Mouse (Mus musculus): ENCODE results near the gene Csnk1d. TPM values are rescaled to one million over a fixed set of nuclear protein-coding genes. Genes with fewer than 3 reads are reported as not detected.

Gene Csnk1d
- polyA plus RNA-seq, 1 experiment from 2014 or later = 130 TPM

DNA sequence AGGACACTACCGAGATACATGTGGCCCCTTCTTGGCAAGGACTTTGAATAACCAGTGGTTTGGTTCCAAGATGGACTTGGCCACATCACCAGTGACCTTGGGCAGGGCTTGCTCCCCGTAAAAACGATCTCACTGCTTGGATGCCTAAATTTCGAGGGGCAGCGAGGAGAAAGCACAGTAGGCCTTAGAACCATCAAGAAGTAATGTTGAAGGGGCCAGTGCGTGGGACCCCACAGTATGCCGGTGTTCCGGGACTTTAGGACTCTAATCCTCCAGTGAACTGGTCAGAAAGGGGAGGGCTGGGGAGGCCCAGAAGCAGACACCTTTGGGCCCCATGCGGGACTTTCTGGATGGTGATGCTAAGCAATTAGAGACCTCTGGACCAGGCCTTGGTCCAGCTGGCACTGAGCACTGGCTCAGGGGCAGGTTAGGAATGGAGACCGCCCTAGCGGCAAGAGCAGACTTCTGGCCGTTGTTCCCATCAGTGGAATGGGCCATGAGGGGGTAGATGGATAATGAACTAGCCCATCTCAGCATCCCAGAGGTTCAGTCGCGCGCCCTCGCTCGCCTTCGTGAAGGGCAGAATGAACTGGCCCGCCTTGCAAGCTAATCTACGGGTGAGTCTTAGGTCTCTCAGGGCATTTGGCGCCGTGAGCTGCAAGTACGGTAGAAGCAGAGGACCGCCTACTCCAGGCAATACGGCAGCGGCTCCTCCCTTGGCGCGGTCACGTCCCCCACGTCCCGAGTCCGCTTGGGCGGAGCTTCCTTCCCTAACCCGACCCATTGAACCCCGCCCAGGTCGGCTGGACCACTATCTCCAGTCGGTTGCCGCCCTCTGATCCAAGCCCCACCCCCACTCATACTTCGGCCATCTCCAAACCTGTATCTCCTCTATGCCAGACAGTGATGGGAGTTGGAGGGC is 40.6 kb downstream of the Csnk1d start:
- Histone ChIP-seq H3K27me3 (replicated peaks) (peaks cover 35% of the 10 kb centered on the region), H3K9ac (replicated peaks) (peak overlapping the region; percentile 20), H3K4me3 (replicated peaks) (peak overlapping the region; percentile 45), H3K4me1 (peaks cover 39% of the 10 kb centered on the region), H3K4me2 (peak overlapping the region; percentile 72), H3K9me3 (replicated peaks) (no peaks in the 10 kb centered on the region), H3K27ac (replicated peaks) (no peak overlapping the region), H3K36me3 (peaks cover under 1% of the 10 kb centered on the region; the same call in 1 of the 2 replicates)
- WGBS = 3% methylated on average over 39 of the region's 39 CpGs
- peak; percentile 72; the same call in 1 of the 2 replicates for ATAC-seq (ENCODE audit: low FRiP score)

DNA sequence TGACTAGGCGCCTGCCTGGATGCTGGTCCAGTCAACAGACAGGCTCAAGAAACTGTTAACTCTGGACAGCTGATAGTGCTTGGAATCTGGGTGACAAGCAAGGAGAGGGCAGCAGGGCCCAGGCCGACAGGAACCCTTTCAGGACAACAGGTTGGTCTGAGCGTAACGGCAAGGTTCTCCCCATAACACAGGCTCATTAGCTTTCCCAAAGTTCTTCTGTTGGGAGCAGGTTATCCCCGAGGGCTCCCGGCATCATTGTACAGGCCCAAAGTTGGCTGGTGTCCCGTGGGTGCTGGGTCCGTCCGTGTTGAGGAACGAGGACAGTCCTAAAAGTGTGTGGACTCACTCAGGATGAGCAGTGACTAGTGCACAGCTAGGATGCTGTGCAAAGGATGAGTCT is 41.3 kb downstream of the Csnk1d start:
- Histone ChIP-seq H3K4me2 (peak overlapping the region; percentile 72), H3K36me3 (no peaks in the 10 kb centered on the region), H3K4me1 (peaks cover 39% of the 10 kb centered on the region), H3K27ac (replicated peaks) (no peak overlapping the region), H3K27me3 (replicated peaks) (peaks cover 35% of the 10 kb centered on the region), H3K9me3 (replicated peaks) (no peaks in the 10 kb centered on the region), H3K9ac (replicated peaks) (no peak overlapping the region), H3K4me3 (replicated peaks) (peak overlapping the region; percentile 45)
- 13% methylated on average over 10 of the region's 10 CpGs for WGBS
- no peak for ATAC-seq (ENCODE audit: low FRiP score)

DNA sequence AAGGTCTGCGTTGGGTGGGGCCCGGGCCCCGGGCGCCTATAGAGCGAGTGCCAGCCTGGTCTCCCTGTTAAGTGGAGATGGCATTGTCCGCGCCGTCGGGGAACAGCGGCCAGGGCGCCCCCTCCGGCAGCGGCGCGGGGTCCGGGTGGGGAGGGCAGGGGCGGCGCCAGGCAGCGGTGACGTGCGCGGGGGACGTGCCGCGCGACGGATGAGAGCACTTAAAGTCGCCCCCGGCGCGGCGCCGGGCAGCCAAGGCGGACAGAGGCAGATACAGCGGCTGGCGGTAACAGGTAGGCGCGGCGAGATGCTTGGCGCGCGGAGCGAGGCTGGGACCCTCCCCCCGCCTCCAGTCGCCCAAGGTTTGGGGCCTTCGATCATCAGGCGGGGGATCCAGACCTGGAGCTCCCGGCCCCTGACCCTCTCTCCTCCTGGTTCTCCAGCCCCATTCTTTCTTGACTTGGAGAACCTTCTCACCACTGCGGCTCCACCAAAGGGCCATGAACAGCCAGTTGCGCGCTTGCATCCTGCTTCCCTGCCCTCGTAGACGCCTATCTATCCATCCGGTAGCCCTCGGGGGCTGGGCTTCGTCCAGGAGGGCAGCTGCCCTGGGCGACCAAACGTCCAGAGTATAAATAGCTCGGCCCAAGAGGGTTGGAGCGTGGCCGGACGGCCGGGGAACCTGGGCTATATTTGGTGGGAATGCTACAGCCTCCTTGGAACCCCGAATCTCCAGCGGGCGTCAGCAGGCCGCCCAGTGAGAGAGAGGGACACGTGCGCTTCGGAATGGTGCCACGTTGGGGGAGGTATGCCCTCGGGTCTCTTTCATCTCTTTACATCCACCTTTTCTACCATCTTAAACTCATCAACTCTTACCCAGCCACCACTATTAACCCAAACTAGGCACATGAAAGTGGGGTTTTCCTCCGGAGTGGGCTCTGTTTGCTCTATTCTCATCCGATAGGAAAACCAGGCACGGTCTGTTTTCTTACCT is 42.0 kb downstream of the Csnk1d start:
- H3K27me3 ChIP-seq (replicated peaks) = peaks cover 35% of the 10 kb centered on the region
- no peak overlapping the region for H3K27ac ChIP-seq (replicated peaks)
- H3K9ac ChIP-seq (replicated peaks) = peak overlapping the region; percentile 29
- no peaks in the 10 kb centered on the region for H3K9me3 ChIP-seq (replicated peaks)
- H3K4me2 ChIP-seq = peak overlapping the region; percentile 72
- peak overlapping the region; percentile 45 for H3K4me3 ChIP-seq (replicated peaks)
- no peaks in the 10 kb centered on the region for H3K36me3 ChIP-seq
- WGBS = 1% methylated on average over 75 of the region's 75 CpGs
- no peak for ATAC-seq (ENCODE audit: low FRiP score)
- H3K4me1 ChIP-seq = peaks cover 39% of the 10 kb centered on the region

DNA sequence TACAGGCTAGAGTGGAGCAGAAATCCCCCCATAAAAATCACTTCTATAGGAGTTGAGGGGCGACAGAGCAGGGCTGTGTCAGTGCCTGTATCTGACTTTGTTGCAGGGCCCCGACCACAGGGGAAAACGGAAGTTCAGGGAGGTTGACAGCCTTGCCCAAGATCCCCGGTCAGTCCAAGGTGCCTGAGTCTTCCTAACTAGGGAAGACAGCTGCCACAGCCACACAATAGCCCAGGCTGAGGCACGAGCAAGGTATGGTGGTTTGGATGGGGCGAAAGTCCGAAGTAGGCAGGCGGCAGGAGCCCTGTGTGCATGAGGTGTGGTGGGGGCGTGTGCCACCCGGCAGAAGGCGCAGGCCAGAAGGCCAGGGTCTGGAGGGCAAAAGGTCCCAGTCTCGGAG is 42.8 kb downstream of the Csnk1d start, which contains the start of gene Slc16a3:
Gene Slc16a3 (plus strand): TSS at position 153 of the 400 bp plus-strand sequence.
- H3K27me3 ChIP-seq (replicated peaks) = peaks cover 35% of the 10 kb centered on the region
- H3K36me3 ChIP-seq = no peaks in the 10 kb centered on the region
- H3K4me3 ChIP-seq (replicated peaks) = peak within 1 kb of the TSS; percentile 45
- H3K4me2 ChIP-seq = peak within 1 kb of the TSS; percentile 72
- ATAC-seq (ENCODE audit: low FRiP score) = no peak
- H3K9me3 ChIP-seq (replicated peaks) = no peaks in the 10 kb centered on the region
- WGBS = 31% methylated on average over 12 of the region's 12 CpGs
- H3K27ac ChIP-seq (replicated peaks) = no peak within 1 kb of the TSS
- H3K9ac ChIP-seq (replicated peaks) = peak within 1 kb of the TSS; percentile 29
- peaks cover 39% of the 10 kb centered on the region for H3K4me1 ChIP-seq

DNA sequence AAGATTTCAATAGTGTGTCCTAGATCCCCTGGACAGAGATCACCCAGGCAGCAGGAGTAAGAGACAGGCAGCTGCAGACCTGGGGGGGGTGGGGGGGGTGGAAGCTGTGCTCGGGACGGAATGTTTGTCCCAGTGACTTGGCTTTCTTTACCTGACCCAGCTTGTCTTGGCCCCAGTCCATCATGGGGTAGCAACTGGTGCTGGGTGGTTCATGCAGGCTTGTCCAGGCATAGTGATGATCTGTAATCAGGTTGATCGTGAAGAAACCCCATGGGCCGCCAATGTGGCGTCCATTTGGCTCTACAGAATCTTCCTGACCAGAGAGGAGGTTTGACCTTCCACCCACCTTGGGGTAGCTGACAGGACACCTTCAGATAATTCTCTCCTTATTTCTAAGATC is 45.2 kb downstream of the Csnk1d start:
- 95% methylated on average over 5 of the region's 5 CpGs for WGBS
- ATAC-seq (ENCODE audit: low FRiP score) = no peak
- Histone ChIP-seq H3K27ac (replicated peaks) (no peak overlapping the region), H3K4me2 (no peak overlapping the region), H3K27me3 (replicated peaks) (peaks cover 35% of the 10 kb centered on the region), H3K4me1 (peaks cover 26% of the 10 kb centered on the region), H3K9me3 (replicated peaks) (no peaks in the 10 kb centered on the region), H3K4me3 (replicated peaks) (no peak overlapping the region), H3K9ac (replicated peaks) (no peak overlapping the region), H3K36me3 (no peaks in the 10 kb centered on the region)

DNA sequence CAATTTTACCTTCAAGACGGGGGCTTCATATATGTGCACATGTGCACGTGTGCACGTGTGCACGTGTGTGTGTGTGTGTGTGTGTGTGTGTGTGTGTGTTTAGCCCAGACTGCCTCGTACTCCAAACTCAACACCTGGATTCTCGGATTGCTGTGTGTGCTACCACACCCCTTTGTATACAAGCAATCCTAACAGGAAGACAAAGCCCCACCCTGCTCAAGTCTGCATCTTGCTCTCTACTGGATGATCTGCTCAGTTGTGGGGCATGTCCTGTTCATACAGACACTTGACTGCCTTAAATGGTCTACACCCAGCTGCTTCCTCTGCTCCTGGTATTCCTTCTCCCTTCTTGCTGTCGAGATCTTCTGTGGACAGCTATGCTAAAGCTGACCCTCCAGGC is 45.9 kb downstream of the Csnk1d start:
- Histone ChIP-seq H3K36me3 (no peaks in the 10 kb centered on the region), H3K9ac (replicated peaks) (no peak overlapping the region), H3K9me3 (replicated peaks) (no peaks in the 10 kb centered on the region), H3K4me2 (no peak overlapping the region), H3K4me3 (replicated peaks) (no peak overlapping the region), H3K27ac (replicated peaks) (no peak overlapping the region), H3K27me3 (replicated peaks) (peaks cover 30% of the 10 kb centered on the region), H3K4me1 (peaks cover 20% of the 10 kb centered on the region)
- WGBS = 83% methylated on average over 7 of the region's 7 CpGs
- ATAC-seq (ENCODE audit: low FRiP score) = no peak

DNA sequence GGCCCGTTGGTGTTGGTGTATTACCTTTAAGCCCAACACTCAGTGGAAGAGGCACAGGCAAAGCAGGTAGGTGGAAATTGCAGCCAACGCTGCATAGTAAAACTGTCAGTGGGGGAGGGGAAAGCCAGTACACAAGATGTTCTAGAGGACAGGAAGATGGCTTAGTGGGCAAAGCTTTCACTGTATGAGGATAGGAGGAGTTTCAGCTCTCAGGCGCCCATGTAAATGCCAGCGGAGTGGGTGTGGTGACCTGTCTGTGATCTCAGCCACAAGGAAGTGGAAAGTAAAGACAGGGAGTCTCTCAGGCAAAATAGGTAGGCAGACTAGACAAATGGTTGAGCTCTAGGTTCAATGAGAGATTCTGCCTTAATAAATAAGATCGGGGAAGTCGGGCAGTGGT is 50.2 kb downstream of the Csnk1d start:
- Histone ChIP-seq H3K9ac (replicated peaks) (no peak overlapping the region), H3K4me2 (no peak overlapping the region), H3K36me3 (no peaks in the 10 kb centered on the region), H3K4me1 (no peaks in the 10 kb centered on the region), H3K27me3 (replicated peaks) (no peaks in the 10 kb centered on the region), H3K9me3 (replicated peaks) (no peaks in the 10 kb centered on the region), H3K4me3 (replicated peaks) (no peak overlapping the region), H3K27ac (replicated peaks) (no peak overlapping the region)
- ATAC-seq (ENCODE audit: low FRiP score) = no peak
- 93% methylated on average over 6 of the region's 6 CpGs for WGBS

DNA sequence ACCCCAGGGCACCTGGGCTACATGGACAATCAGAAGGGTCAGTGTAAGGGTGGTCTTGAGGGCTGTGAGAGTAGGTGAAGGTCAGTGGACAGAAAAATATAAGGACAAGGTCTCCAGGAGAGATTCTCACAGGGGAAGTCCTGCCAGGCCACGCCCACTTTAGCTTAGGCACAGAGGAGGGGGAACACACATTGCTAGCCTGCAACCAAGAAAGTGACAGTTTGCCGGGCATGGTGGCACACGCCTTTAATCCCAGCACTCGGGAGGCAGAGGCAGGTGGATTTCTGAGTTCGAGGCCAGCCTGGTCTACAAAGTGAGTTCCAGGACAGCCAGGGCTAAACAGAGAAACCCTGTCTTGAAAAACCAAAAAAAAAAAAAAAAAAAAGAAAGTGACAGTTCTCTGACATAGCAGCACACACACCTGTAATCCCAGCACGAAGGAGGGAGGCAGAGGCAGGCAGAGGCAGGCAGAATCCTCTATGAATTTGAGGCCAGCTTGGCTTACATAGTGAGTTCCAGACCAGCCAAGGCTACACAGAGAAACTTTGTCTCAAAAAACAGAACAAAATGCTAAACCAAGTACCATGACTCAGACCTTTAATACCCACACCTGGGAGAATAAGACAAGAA is 51.3 kb downstream of the Csnk1d start:
- Histone ChIP-seq H3K9ac (replicated peaks) (no peak overlapping the region), H3K4me3 (replicated peaks) (no peak overlapping the region), H3K4me2 (no peak overlapping the region), H3K27me3 (replicated peaks) (no peaks in the 10 kb centered on the region), H3K4me1 (no peaks in the 10 kb centered on the region), H3K9me3 (replicated peaks) (no peaks in the 10 kb centered on the region), H3K27ac (replicated peaks) (no peak overlapping the region), H3K36me3 (no peaks in the 10 kb centered on the region)
- WGBS = 54% methylated on average over 6 of the region's 6 CpGs
- ATAC-seq (ENCODE audit: low FRiP score) = no peak

DNA sequence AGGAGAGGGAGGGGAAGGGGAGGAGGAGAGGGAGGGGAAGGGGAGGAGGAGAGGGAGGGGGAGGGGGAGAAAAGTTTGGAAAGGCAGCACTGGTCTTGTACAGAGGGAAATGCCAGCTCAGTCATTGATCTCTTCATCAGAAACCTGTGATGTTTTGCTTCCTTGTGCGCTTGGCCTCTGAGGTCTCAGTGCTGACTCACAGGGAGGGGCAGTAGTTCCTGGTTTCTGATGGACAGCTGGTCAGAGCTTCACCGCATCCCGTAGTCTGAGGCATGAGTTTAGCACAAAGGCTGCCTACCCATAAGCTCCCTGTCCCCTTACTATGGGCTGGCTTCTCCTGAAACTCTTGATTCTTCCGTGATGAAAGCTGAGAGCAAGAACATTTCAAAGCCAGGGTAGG is 52.3 kb downstream of the Csnk1d start:
- H3K27ac ChIP-seq (replicated peaks) = no peak overlapping the region
- ATAC-seq (ENCODE audit: low FRiP score) = no peak
- no peaks in the 10 kb centered on the region for H3K27me3 ChIP-seq (replicated peaks)
- WGBS = 53% methylated on average over 4 of the region's 4 CpGs
- H3K4me1 ChIP-seq = no peaks in the 10 kb centered on the region
- H3K4me2 ChIP-seq = no peak overlapping the region
- no peaks in the 10 kb centered on the region for H3K36me3 ChIP-seq
- no peak overlapping the region for H3K9ac ChIP-seq (replicated peaks)
- H3K4me3 ChIP-seq (replicated peaks) = no peak overlapping the region
- H3K9me3 ChIP-seq (replicated peaks) = no peaks in the 10 kb centered on the region

DNA sequence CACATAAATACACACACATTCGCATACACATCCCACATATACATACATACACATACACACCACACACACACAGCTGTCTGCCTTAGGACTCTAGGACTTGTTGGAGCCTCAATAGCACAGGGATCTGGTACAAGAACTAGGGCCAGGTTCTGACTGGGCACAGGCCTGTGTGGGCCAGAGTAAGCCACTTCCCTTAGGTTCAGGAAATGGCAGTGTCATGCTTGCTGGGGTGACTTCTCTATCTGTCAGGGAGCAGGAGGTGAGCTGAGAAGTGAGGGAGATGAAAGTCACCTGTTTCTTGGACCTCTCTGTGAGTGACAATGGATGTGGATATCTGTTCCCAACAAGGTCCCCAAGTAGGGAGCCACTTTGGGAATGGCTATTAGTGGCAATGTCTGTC is 53.2 kb downstream of the Csnk1d start:
- no peak overlapping the region for H3K27ac ChIP-seq (replicated peaks)
- ATAC-seq (ENCODE audit: low FRiP score) = no peak
- H3K4me3 ChIP-seq (replicated peaks) = no peak overlapping the region
- 100% methylated on average over 1 of the region's 1 CpGs for WGBS
- H3K36me3 ChIP-seq = no peaks in the 10 kb centered on the region
- no peak overlapping the region for H3K9ac ChIP-seq (replicated peaks)
- peaks cover 3% of the 10 kb centered on the region for H3K4me1 ChIP-seq
- no peaks in the 10 kb centered on the region for H3K27me3 ChIP-seq (replicated peaks)
- H3K9me3 ChIP-seq (replicated peaks) = no peaks in the 10 kb centered on the region
- no peak overlapping the region for H3K4me2 ChIP-seq
